Mouse (Mus musculus): ENCODE results near the gene 2310011J03Rik. TPM values are rescaled to one million over a fixed set of nuclear protein-coding genes. Genes with fewer than 3 reads are reported as not detected.

The 2310011J03Rik gene
- polyA plus RNA-seq, 1 experiment = 62.6 TPM

- peaks cover 58% of the 10 kb centered on the region for H3K27me3 ChIP-seq (ENCODE audit: control insufficient read depth, insufficient read depth, insufficient read length)
- H3K36me3 ChIP-seq (ENCODE audit: control insufficient read depth, insufficient read depth) = no peaks in the 10 kb centered on the region
- TF ChIP-seq MYOG (IDR thresholded peaks at IDR 0.05; ENCODE audit: control insufficient read depth, extremely low read depth, insufficient read length) (no peak), USF1 (IDR thresholded peaks at IDR 0.05; ENCODE audit: low read depth) (no peak), MYOD1 (IDR thresholded peaks at IDR 0.05; ENCODE audit: control insufficient read depth, insufficient read length, low read depth) (no peak), MAX (IDR thresholded peaks at IDR 0.05) (no peak), FOSL1 (IDR thresholded peaks at IDR 0.05; ENCODE audit: insufficient read depth, low read length, poor library complexity, severe bottlenecking) (no peak), CTCF (IDR thresholded peaks at IDR 0.05; ENCODE audit: control insufficient read depth, insufficient read depth, insufficient read length) (no peak), CEBPB (IDR thresholded peaks at IDR 0.05; ENCODE audit: low read depth) (no peak)
- H3ac ChIP-seq (ENCODE audit: control insufficient read depth, insufficient read length, low read depth) = peak overlapping the region; percentile 5
- H3K4me3 ChIP-seq (ENCODE audit: insufficient read depth, poor library complexity, severe bottlenecking) = no peak overlapping the region
- no peaks in the 10 kb centered on the region for H3K79me3 ChIP-seq (ENCODE audit: low read depth)
- H3K79me2 ChIP-seq (ENCODE audit: control insufficient read depth, insufficient read depth) = no peaks in the 10 kb centered on the region
These were observed 37.8 kb upstream of the 2310011J03Rik start for GRCm38 (mm10) chr10:80357994-80358639.

- no peak for TF ChIP-seq MAX (IDR thresholded peaks at IDR 0.05)
- TF ChIP-seq CEBPB (IDR thresholded peaks at IDR 0.05; ENCODE audit: low read depth) = no peak
- TF ChIP-seq MYOD1 (IDR thresholded peaks at IDR 0.05; ENCODE audit: control insufficient read depth, insufficient read length, low read depth) = no peak
- no peak for TF ChIP-seq FOSL1 (IDR thresholded peaks at IDR 0.05; ENCODE audit: insufficient read depth, low read length, poor library complexity, severe bottlenecking)
- TF ChIP-seq MYOG (IDR thresholded peaks at IDR 0.05; ENCODE audit: control insufficient read depth, extremely low read depth, insufficient read length) = no peak
- TF ChIP-seq CTCF (IDR thresholded peaks at IDR 0.05; ENCODE audit: control insufficient read depth, insufficient read depth, insufficient read length) = no peak
- no peak for TF ChIP-seq USF1 (IDR thresholded peaks at IDR 0.05; ENCODE audit: low read depth)
- Histone ChIP-seq H3K79me2 (ENCODE audit: control insufficient read depth, insufficient read depth) (no peaks in the 10 kb centered on the region), H3K4me3 (ENCODE audit: insufficient read depth, poor library complexity, severe bottlenecking) (no peak overlapping the region), H3K79me3 (ENCODE audit: low read depth) (no peaks in the 10 kb centered on the region), H3K27me3 (ENCODE audit: control insufficient read depth, insufficient read depth, insufficient read length) (peaks cover 56% of the 10 kb centered on the region), H3K36me3 (ENCODE audit: control insufficient read depth, insufficient read depth) (no peaks in the 10 kb centered on the region), H3ac (ENCODE audit: control insufficient read depth, insufficient read length, low read depth) (no peak overlapping the region)
These were observed 37.0 kb upstream of the 2310011J03Rik start for GRCm38 (mm10) chr10:80357336-80357735.

- H3K4me3 ChIP-seq (ENCODE audit: insufficient read depth, poor library complexity, severe bottlenecking) = no peak overlapping the region
- no peaks in the 10 kb centered on the region for H3K79me2 ChIP-seq (ENCODE audit: control insufficient read depth, insufficient read depth)
- H3ac ChIP-seq (ENCODE audit: control insufficient read depth, insufficient read length, low read depth) = no peak overlapping the region
- no peaks in the 10 kb centered on the region for H3K36me3 ChIP-seq (ENCODE audit: control insufficient read depth, insufficient read depth)
- H3K79me3 ChIP-seq (ENCODE audit: low read depth) = no peaks in the 10 kb centered on the region
- TF ChIP-seq FOSL1 (IDR thresholded peaks at IDR 0.05; ENCODE audit: insufficient read depth, low read length, poor library complexity, severe bottlenecking) (no peak), CTCF (IDR thresholded peaks at IDR 0.05; ENCODE audit: control insufficient read depth, insufficient read depth, insufficient read length) (no peak), MAX (IDR thresholded peaks at IDR 0.05) (no peak), MYOD1 (IDR thresholded peaks at IDR 0.05; ENCODE audit: control insufficient read depth, insufficient read length, low read depth) (no peak)
- peaks cover 56% of the 10 kb centered on the region for H3K27me3 ChIP-seq (ENCODE audit: control insufficient read depth, insufficient read depth, insufficient read length)
These were observed 36.4 kb upstream of the 2310011J03Rik start for GRCm38 (mm10) chr10:80356737-80357136.

- peaks cover 56% of the 10 kb centered on the region for H3K27me3 ChIP-seq (ENCODE audit: control insufficient read depth, insufficient read depth, insufficient read length)
- H3K4me3 ChIP-seq (ENCODE audit: insufficient read depth, poor library complexity, severe bottlenecking) = no peak within 1 kb of the TSS
These were observed 35.8 kb upstream of the 2310011J03Rik start, which contains the start of gene Plk5 for GRCm38 (mm10) chr10:80356001-80356682. Plk5 (plus strand) TSS chr10:80356459.

GRCm38 (mm10) chr10:80355431-80355830 lies 35.1 kb upstream of the 2310011J03Rik start:
- no peak overlapping the region for H3K4me3 ChIP-seq (ENCODE audit: insufficient read depth, poor library complexity, severe bottlenecking)
- TF ChIP-seq FOSL1 (IDR thresholded peaks at IDR 0.05; ENCODE audit: insufficient read depth, low read length, poor library complexity, severe bottlenecking) = no peak
- no peaks in the 10 kb centered on the region for H3K36me3 ChIP-seq (ENCODE audit: control insufficient read depth, insufficient read depth)
- H3K79me3 ChIP-seq (ENCODE audit: low read depth) = no peaks in the 10 kb centered on the region
- no peak overlapping the region for H3ac ChIP-seq (ENCODE audit: control insufficient read depth, insufficient read length, low read depth)
- no peaks in the 10 kb centered on the region for H3K79me2 ChIP-seq (ENCODE audit: control insufficient read depth, insufficient read depth)
- H3K27me3 ChIP-seq (ENCODE audit: control insufficient read depth, insufficient read depth, insufficient read length) = peaks cover 55% of the 10 kb centered on the region

More at GRCm38 (mm10) chr10:80356001-80356682, 35.8 kb upstream of the 2310011J03Rik start, which contains the start of gene Plk5:
- H3K36me3 ChIP-seq (ENCODE audit: control insufficient read depth, insufficient read depth) = no peaks in the 10 kb centered on the region
- H3ac ChIP-seq (ENCODE audit: control insufficient read depth, insufficient read length, low read depth) = no peak within 1 kb of the TSS
- no peak for TF ChIP-seq MYOD1 (IDR thresholded peaks at IDR 0.05; ENCODE audit: control insufficient read depth, insufficient read length, low read depth)
- TF ChIP-seq CTCF (IDR thresholded peaks at IDR 0.05; ENCODE audit: control insufficient read depth, insufficient read depth, insufficient read length) = no peak
- no peak for TF ChIP-seq MAX (IDR thresholded peaks at IDR 0.05)
- TF ChIP-seq FOSL1 (IDR thresholded peaks at IDR 0.05; ENCODE audit: insufficient read depth, low read length, poor library complexity, severe bottlenecking) = no peak
- TF ChIP-seq MYOG (IDR thresholded peaks at IDR 0.05; ENCODE audit: control insufficient read depth, extremely low read depth, insufficient read length) = no peak
- TF ChIP-seq CEBPB (IDR thresholded peaks at IDR 0.05; ENCODE audit: low read depth) = no peak
- TF ChIP-seq USF1 (IDR thresholded peaks at IDR 0.05; ENCODE audit: low read depth) = no peak
- H3K79me2 ChIP-seq (ENCODE audit: control insufficient read depth, insufficient read depth) = no peaks in the 10 kb centered on the region
- H3K79me3 ChIP-seq (ENCODE audit: low read depth) = no peaks in the 10 kb centered on the region
